Mouse (Mus musculus): Measurements from ENCODE around the gene Dph1. TPM values are rescaled to one million over a fixed set of nuclear protein-coding genes. Genes with fewer than 3 reads are reported as not detected.

The Dph1 gene
- polyA plus RNA-seq, 2 experiments: 25.5 to 30.0 TPM

- TF ChIP-seq POLR2A (IDR thresholded peaks at IDR 0.05; ENCODE audit: borderline replicate concordance, extremely low read depth, insufficient read depth, insufficient read length): no peak
- WGBS: 39% methylated on average over 7 of the region's 7 CpGs
- DNase-seq (ENCODE audit: low spot score): no peak
- no peaks in the 10 kb centered on the region for H3K9me3 ChIP-seq (ENCODE audit: control insufficient read depth, low read length)
- H3K27ac ChIP-seq (replicated peaks; ENCODE audit: low read depth, low read length): no peak overlapping the region
- H3K36me3 ChIP-seq (ENCODE audit: control insufficient read depth, insufficient read depth, low read length): no peaks in the 10 kb centered on the region
- H3K4me2 ChIP-seq (replicated peaks; ENCODE audit: low read depth, low read length, severe bottlenecking): no peak overlapping the region
- H3K9ac ChIP-seq (ENCODE audit: low read depth, low read length, severe bottlenecking): no peak overlapping the region
- peaks cover 15% of the 10 kb centered on the region for H3K4me1 ChIP-seq (ENCODE audit: control insufficient read depth, insufficient read depth, low read length)
- H3K4me3 ChIP-seq (replicated peaks; ENCODE audit: low read length): no peak overlapping the region
- no peak for ATAC-seq (ENCODE audit: low FRiP score, low read depth)
- H3K27me3 ChIP-seq (ENCODE audit: control insufficient read depth, insufficient read depth, low read length): peaks cover 38% of the 10 kb centered on the region
Observed at GRCm38 (mm10) chr11:75197956-75198355, 6.9 kb upstream of the Dph1 start.

GRCm38 (mm10) chr11:75196131-75196530 is 5.1 kb upstream of the Dph1 start:
- DNase-seq (ENCODE audit: low spot score) (no peak), ATAC-seq (ENCODE audit: low FRiP score, low read depth) (no peak)
- no peaks in the 10 kb centered on the region for H3K36me3 ChIP-seq (ENCODE audit: control insufficient read depth, insufficient read depth, low read length)
- H3K4me1 ChIP-seq (ENCODE audit: control insufficient read depth, insufficient read depth, low read length): peaks cover 15% of the 10 kb centered on the region
- 55% methylated on average over 6 of the region's 6 CpGs for WGBS
- no peak overlapping the region for H3K4me2 ChIP-seq (replicated peaks; ENCODE audit: low read depth, low read length, severe bottlenecking)
- H3K9me3 ChIP-seq (ENCODE audit: control insufficient read depth, low read length): no peaks in the 10 kb centered on the region
- H3K27ac ChIP-seq (replicated peaks; ENCODE audit: low read depth, low read length): no peak overlapping the region
- peaks cover 48% of the 10 kb centered on the region for H3K27me3 ChIP-seq (ENCODE audit: control insufficient read depth, insufficient read depth, low read length)
- no peak overlapping the region for H3K9ac ChIP-seq (ENCODE audit: low read depth, low read length, severe bottlenecking)
- no peak for TF ChIP-seq POLR2A (IDR thresholded peaks at IDR 0.05; ENCODE audit: borderline replicate concordance, extremely low read depth, insufficient read depth, insufficient read length)
- H3K4me3 ChIP-seq (replicated peaks; ENCODE audit: low read length): no peak overlapping the region

- no peaks in the 10 kb centered on the region for H3K36me3 ChIP-seq (ENCODE audit: control insufficient read depth, insufficient read depth, low read length)
- H3K9ac ChIP-seq (ENCODE audit: low read depth, low read length, severe bottlenecking): peak overlapping the region; percentile 52; the same call in 1 of the 2 replicates
- H3K27me3 ChIP-seq (ENCODE audit: control insufficient read depth, insufficient read depth, low read length): peaks cover 48% of the 10 kb centered on the region
- no peaks in the 10 kb centered on the region for H3K9me3 ChIP-seq (ENCODE audit: control insufficient read depth, low read length)
- peak; percentile 61 for DNase-seq (ENCODE audit: low spot score)
- ATAC-seq (ENCODE audit: low FRiP score, low read depth): 0 out of 2 replicates have a peak, but pooled peaks have one; percentile 13
- H3K27ac ChIP-seq (replicated peaks; ENCODE audit: low read depth, low read length): no peak overlapping the region
- peak overlapping the region; percentile 89 for H3K4me2 ChIP-seq (replicated peaks; ENCODE audit: low read depth, low read length, severe bottlenecking)
- no peak for TF ChIP-seq POLR2A (IDR thresholded peaks at IDR 0.05; ENCODE audit: borderline replicate concordance, extremely low read depth, insufficient read depth, insufficient read length)
- peaks cover 15% of the 10 kb centered on the region for H3K4me1 ChIP-seq (ENCODE audit: control insufficient read depth, insufficient read depth, low read length)
- under 1% methylated on average over 32 of the region's 39 CpGs for WGBS
- peak overlapping the region; percentile 55 for H3K4me3 ChIP-seq (replicated peaks; ENCODE audit: low read length)
Observed at GRCm38 (mm10) chr11:75194850-75195461, 3.9 kb upstream of the Dph1 start.

GRCm38 (mm10) chr11:75194121-75194849 is 3.2 kb upstream of the Dph1 start:
- no peaks in the 10 kb centered on the region for H3K36me3 ChIP-seq (ENCODE audit: control insufficient read depth, insufficient read depth, low read length)
- WGBS: 1% methylated on average over 40 of the region's 52 CpGs
- peak overlapping the region; percentile 89 for H3K4me2 ChIP-seq (replicated peaks; ENCODE audit: low read depth, low read length, severe bottlenecking)
- peak overlapping the region; percentile 55 for H3K4me3 ChIP-seq (replicated peaks; ENCODE audit: low read length)
- peaks cover 48% of the 10 kb centered on the region for H3K27me3 ChIP-seq (ENCODE audit: control insufficient read depth, insufficient read depth, low read length)
- peaks cover 20% of the 10 kb centered on the region for H3K4me1 ChIP-seq (ENCODE audit: control insufficient read depth, insufficient read depth, low read length)
- TF ChIP-seq POLR2A (IDR thresholded peaks at IDR 0.05; ENCODE audit: borderline replicate concordance, extremely low read depth, insufficient read depth, insufficient read length): no peak
- H3K27ac ChIP-seq (replicated peaks; ENCODE audit: low read depth, low read length): no peak overlapping the region
- ATAC-seq (ENCODE audit: low FRiP score, low read depth): no peak
- H3K9ac ChIP-seq (ENCODE audit: low read depth, low read length, severe bottlenecking): peak overlapping the region; percentile 52
- no peak for DNase-seq (ENCODE audit: low spot score)
- H3K9me3 ChIP-seq (ENCODE audit: control insufficient read depth, low read length): no peaks in the 10 kb centered on the region

GRCm38 (mm10) chr11:75193256-75194071 is 2.4 kb upstream of the Dph1 start, which contains the start of gene Rtn4rl1:
Gene Rtn4rl1, plus strand, starts transcription at chr11:75193783.
- peak within 1 kb of the TSS; percentile 55 for H3K4me3 ChIP-seq (replicated peaks; ENCODE audit: low read length)
- no peak within 1 kb of the TSS for H3K27ac ChIP-seq (replicated peaks; ENCODE audit: low read depth, low read length)
- no peak for TF ChIP-seq POLR2A (IDR thresholded peaks at IDR 0.05; ENCODE audit: borderline replicate concordance, extremely low read depth, insufficient read depth, insufficient read length)
- under 1% methylated on average over 65 of the region's 84 CpGs for WGBS
- peak within 1 kb of the TSS; percentile 52 for H3K9ac ChIP-seq (ENCODE audit: low read depth, low read length, severe bottlenecking)
- H3K36me3 ChIP-seq (ENCODE audit: control insufficient read depth, insufficient read depth, low read length): no peaks in the 10 kb centered on the region
- no peaks in the 10 kb centered on the region for H3K9me3 ChIP-seq (ENCODE audit: control insufficient read depth, low read length)
- H3K4me1 ChIP-seq (ENCODE audit: control insufficient read depth, insufficient read depth, low read length): peaks cover 21% of the 10 kb centered on the region
- ATAC-seq (ENCODE audit: low FRiP score, low read depth) (peak; percentile 11; the same call in 1 of the 2 replicates), DNase-seq (ENCODE audit: low spot score) (peak; percentile 58)
- H3K4me2 ChIP-seq (replicated peaks; ENCODE audit: low read depth, low read length, severe bottlenecking): peak within 1 kb of the TSS; percentile 89
- peaks cover 48% of the 10 kb centered on the region for H3K27me3 ChIP-seq (ENCODE audit: control insufficient read depth, insufficient read depth, low read length)
